Mouse (Mus musculus): Measurements from ENCODE around the gene Kcnn3.

DNA sequence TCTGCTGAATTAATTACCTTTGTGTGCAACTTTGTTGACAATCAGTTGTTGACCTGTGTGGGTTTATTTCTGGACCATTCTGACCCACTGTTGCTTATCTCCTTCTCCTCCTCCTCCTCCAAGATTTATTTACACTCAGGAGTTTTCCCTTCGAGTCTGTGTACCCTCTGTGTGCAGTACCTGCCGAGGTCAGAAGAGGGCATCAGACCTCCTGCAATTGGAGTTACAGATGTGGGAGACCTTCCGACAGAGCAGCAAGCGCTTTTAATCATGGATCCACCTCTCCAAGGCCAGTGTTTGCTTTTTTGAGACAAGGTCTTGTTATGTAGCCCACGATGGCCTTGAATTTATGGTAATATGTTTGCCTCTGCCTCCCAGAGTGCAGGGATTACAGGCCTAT lies 25.3 kb upstream of the Kcnn3 start:
- TF ChIP-seq CTCF (IDR thresholded peaks at IDR 0.05; ENCODE audit: control insufficient read depth, insufficient read depth, low read length) (no peak), POLR2A (IDR thresholded peaks at IDR 0.05; ENCODE audit: borderline replicate concordance, control insufficient read depth, low read depth, low read length) (no peak)
